Mouse (Mus musculus): ENCODE data around the gene Alox12. TPM values are rescaled to one million over a fixed set of nuclear protein-coding genes. Genes with fewer than 3 reads are reported as not detected.

Alox12 gene
- polyA plus RNA-seq, 1 experiment: 6.0 TPM

DNA sequence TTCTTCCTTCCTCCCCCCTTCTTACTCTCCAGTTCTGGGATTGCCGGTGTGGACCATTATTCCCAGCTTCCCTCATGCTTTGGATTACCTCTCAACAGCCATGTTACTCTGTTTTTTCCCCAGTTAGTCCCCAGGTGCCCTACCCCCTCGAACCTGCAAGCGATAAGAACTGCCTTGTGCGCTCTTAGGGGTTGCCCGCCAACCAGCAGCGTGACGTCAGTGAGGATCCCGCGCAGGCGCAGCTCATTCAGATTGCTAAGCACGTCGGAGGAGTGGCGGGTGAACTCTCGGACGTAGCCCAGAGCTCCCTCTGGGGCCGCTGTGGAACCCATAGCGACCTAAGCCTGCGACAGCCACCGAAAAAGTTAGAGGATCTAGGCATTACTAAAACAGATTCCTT is 26.3 kb downstream of the Alox12 start:
- Histone ChIP-seq H3K4me3 (ENCODE audit: insufficient read depth, low read depth, low read length) (peak overlapping the region; percentile 49), H3K4me1 (ENCODE audit: control insufficient read depth, insufficient read depth, low read length) (peaks cover 13% of the 10 kb centered on the region), H3K36me3 (ENCODE audit: control insufficient read depth, insufficient read depth, low read length) (no peaks in the 10 kb centered on the region), H3K27ac (ENCODE audit: insufficient read depth, low read depth, low read length) (peak overlapping the region; percentile 57; the same call in 1 of the 2 replicates), H3K27me3 (replicated peaks; ENCODE audit: control insufficient read depth, insufficient read depth, low read length) (no peaks in the 10 kb centered on the region)
- no peak for TF ChIP-seq POLR2A (IDR thresholded peaks at IDR 0.05; ENCODE audit: low read depth, low read length)
- no peak for TF ChIP-seq CTCF (conservative IDR thresholded peaks at IDR 0.05; ENCODE audit: insufficient read depth, insufficient read length, low read depth, low read length)
- DNase-seq: peak; percentile 91
- 2% methylated on average over 19 of the region's 19 CpGs for WGBS

DNA sequence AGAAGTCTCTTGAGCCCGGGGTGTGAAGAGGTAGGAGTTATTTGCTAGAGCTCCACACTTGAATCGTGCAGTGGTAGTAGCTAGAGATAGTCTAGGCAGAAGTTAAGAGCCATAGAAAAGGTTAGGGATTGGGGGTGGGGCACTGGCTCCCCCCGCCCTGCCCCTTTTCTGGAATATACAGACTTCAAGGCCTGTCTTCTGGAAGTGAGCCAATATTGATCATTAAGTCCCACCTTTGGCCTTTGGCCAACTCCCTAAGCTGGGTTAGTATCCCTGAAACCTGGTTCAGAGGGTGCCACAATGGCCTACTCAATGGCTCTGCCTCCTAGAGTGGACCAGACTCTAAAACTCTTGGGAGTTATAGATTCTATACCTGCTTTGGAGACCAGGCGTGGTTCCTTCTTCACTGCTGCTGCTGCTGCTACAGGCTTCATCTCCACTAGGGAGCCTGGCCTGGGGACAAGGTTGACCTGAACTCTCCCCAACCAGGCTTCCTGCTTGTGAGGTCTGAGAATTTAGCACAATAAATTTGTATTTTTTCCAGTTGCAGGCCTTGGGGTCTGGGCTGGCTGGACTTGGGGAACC is 27.4 kb downstream of the Alox12 start:
- no peak for TF ChIP-seq CTCF (conservative IDR thresholded peaks at IDR 0.05; ENCODE audit: insufficient read depth, insufficient read length, low read depth, low read length)
- Histone ChIP-seq H3K36me3 (ENCODE audit: control insufficient read depth, insufficient read depth, low read length) (no peaks in the 10 kb centered on the region), H3K27ac (ENCODE audit: insufficient read depth, low read depth, low read length) (no peak overlapping the region), H3K27me3 (replicated peaks; ENCODE audit: control insufficient read depth, insufficient read depth, low read length) (no peaks in the 10 kb centered on the region), H3K4me3 (ENCODE audit: insufficient read depth, low read depth, low read length) (no peak overlapping the region), H3K4me1 (ENCODE audit: control insufficient read depth, insufficient read depth, low read length) (peaks cover 13% of the 10 kb centered on the region)
- DNase-seq: no peak
- WGBS: 76% methylated on average over 4 of the region's 4 CpGs

DNA sequence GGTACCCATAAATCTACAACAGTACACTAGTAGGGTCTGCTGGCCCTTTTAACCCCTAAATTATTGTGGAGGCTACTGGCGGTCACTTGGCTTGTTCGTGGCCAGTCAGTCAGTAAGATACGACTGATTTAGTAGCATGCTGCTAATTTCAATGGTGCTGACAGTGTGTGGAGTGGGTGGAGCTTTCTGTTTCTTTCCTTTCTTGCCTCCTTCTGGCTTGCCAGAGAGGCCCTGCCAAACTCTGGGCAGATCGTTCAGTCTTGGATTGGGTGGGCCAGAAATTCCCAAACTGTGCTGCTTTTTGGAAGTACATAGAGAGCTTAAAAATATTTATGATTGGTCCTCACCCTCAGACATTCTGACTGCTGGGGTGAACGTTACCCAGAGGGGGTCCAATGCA is 28.0 kb downstream of the Alox12 start:
- DNase-seq: peak; percentile 10
- H3K4me3 ChIP-seq (ENCODE audit: insufficient read depth, low read depth, low read length): no peak overlapping the region
- 36% methylated on average over 5 of the region's 5 CpGs for WGBS
- no peak for TF ChIP-seq POLR2A (IDR thresholded peaks at IDR 0.05; ENCODE audit: low read depth, low read length)
- TF ChIP-seq CTCF (conservative IDR thresholded peaks at IDR 0.05; ENCODE audit: insufficient read depth, insufficient read length, low read depth, low read length): no peak
- H3K27ac ChIP-seq (ENCODE audit: insufficient read depth, low read depth, low read length): no peak overlapping the region
- H3K27me3 ChIP-seq (replicated peaks; ENCODE audit: control insufficient read depth, insufficient read depth, low read length): no peaks in the 10 kb centered on the region
- H3K4me1 ChIP-seq (ENCODE audit: control insufficient read depth, insufficient read depth, low read length): peaks cover 17% of the 10 kb centered on the region
- no peaks in the 10 kb centered on the region for H3K36me3 ChIP-seq (ENCODE audit: control insufficient read depth, insufficient read depth, low read length)

DNA sequence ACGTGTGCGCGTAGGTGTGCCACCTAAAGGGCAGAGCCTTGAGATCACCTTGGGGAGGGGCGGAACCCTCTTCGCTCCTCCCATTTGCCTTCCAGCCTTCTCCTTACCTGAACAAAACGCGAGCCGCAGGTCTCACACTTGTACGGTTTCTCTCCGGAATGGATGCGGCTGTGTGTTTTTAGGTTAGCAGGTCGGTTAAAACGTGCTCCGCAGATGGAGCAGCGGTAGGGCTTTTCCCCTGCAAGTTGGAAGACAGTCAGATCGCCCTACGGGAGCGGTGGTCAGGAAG is 28.6 kb downstream of the Alox12 start:
- Histone ChIP-seq H3K27me3 (replicated peaks; ENCODE audit: control insufficient read depth, insufficient read depth, low read length) (no peaks in the 10 kb centered on the region), H3K36me3 (ENCODE audit: control insufficient read depth, insufficient read depth, low read length) (no peaks in the 10 kb centered on the region), H3K4me3 (ENCODE audit: insufficient read depth, low read depth, low read length) (peak overlapping the region; percentile 25), H3K4me1 (ENCODE audit: control insufficient read depth, insufficient read depth, low read length) (peaks cover 18% of the 10 kb centered on the region), H3K27ac (ENCODE audit: insufficient read depth, low read depth, low read length) (no peak overlapping the region)
- 15% methylated on average over 18 of the region's 18 CpGs for WGBS
- DNase-seq: peak; percentile 61
- TF ChIP-seq POLR2A (IDR thresholded peaks at IDR 0.05; ENCODE audit: low read depth, low read length) (no peak), CTCF (conservative IDR thresholded peaks at IDR 0.05; ENCODE audit: insufficient read depth, insufficient read length, low read depth, low read length) (no peak)

DNA sequence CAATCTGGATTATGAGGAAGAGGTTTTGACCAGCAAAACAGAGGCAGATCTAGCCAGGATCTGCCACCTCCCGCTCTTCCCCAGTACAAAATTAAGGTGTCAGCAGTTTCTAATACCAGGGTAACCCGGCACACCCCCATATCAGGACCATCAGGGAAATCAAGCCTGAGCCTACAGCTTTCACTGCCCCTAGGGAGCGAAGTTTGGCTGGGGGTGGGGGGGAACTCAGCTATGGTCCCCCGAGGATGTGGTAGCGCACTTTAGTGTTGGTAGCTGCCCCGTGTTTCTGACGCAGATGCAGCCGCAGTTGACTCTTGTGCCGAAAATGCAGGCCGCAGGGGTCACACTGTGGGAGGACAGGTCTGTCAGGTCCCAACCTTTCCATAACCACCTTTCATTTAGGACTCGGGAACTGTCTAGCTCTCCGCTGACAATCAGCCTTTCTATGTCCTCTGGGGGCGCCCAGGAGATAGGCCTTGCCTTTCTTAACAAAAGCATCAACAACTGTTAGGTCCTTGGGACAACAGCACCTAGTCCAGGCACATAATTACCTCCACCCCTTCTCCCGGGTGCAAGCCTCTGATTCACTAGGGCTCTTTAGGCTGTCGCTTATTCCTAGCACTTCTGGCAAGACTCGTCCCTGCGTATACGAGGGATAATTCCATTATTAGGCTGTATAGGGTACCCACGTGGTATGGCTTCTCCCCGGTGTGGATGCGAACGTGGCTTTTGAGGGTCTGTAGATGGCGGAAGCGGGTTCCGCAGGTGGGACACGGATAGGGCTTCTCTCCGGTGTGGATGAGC is 29.2 kb downstream of the Alox12 start:
- Histone ChIP-seq H3K27me3 (replicated peaks; ENCODE audit: control insufficient read depth, insufficient read depth, low read length) (no peaks in the 10 kb centered on the region), H3K27ac (ENCODE audit: insufficient read depth, low read depth, low read length) (no peak overlapping the region), H3K36me3 (ENCODE audit: control insufficient read depth, insufficient read depth, low read length) (no peaks in the 10 kb centered on the region), H3K4me1 (ENCODE audit: control insufficient read depth, insufficient read depth, low read length) (peaks cover 18% of the 10 kb centered on the region), H3K4me3 (ENCODE audit: insufficient read depth, low read depth, low read length) (peak overlapping the region; percentile 25)
- 37% methylated on average over 27 of the region's 27 CpGs for WGBS
- DNase-seq: peak; percentile 1
- TF ChIP-seq CTCF (conservative IDR thresholded peaks at IDR 0.05; ENCODE audit: insufficient read depth, insufficient read length, low read depth, low read length): no peak
- TF ChIP-seq POLR2A (IDR thresholded peaks at IDR 0.05; ENCODE audit: low read depth, low read length): no peak

DNA sequence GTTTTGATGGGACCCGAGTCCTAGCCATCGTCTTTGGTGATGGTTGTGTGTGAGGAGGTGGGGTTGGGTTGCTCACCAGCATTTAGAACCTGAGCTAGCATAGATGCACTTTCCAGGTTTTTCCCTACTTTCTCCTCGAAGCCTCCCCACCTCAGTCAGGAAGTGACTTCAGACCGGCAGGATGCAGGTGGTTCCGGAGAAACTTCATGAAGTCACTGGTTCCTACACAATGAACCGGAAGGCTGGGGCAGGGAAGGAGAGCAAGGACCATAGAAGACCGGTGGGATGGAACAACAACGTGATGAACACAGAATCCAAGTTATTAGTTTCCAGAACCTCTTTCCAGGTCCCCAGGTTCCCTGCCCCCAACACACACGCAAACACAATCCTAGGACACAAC is 31.4 kb downstream of the Alox12 start:
- H3K27me3 ChIP-seq (replicated peaks; ENCODE audit: control insufficient read depth, insufficient read depth, low read length): no peaks in the 10 kb centered on the region
- H3K4me1 ChIP-seq (ENCODE audit: control insufficient read depth, insufficient read depth, low read length): peaks cover 18% of the 10 kb centered on the region

More for the DNA sequence above, 31.4 kb downstream of the Alox12 start:
- Histone ChIP-seq H3K27ac (ENCODE audit: insufficient read depth, low read depth, low read length) (peak overlapping the region; percentile 57), H3K36me3 (ENCODE audit: control insufficient read depth, insufficient read depth, low read length) (no peaks in the 10 kb centered on the region), H3K4me3 (ENCODE audit: insufficient read depth, low read depth, low read length) (no peak overlapping the region)
- 65% methylated on average over 9 of the region's 9 CpGs for WGBS
- DNase-seq: peak; percentile 79
- TF ChIP-seq CTCF (conservative IDR thresholded peaks at IDR 0.05; ENCODE audit: insufficient read depth, insufficient read length, low read depth, low read length) (no peak), POLR2A (IDR thresholded peaks at IDR 0.05; ENCODE audit: low read depth, low read length) (no peak)

All from kidney, adult 2 months (tissue).